Mouse (Mus musculus) mesoderm, embryonic 11.5 days (tissue): ENCODE results near the gene Gsta4.
A peak's percentile ranks its signal among the peaks of the same experiment; 100 is the strongest.
"Not testable (repeated sequence)": the region's sequence is repeated elsewhere in the genome, so short reads cannot be mapped to it uniquely, and the experiment has no call there.

Experiments
- DNase-seq: peaks from one replicate; pipeline ENCODE4 v3.0.0-alpha.2; 2012; ENCODE audit warnings: low read depth, low spot score

Gsta4 gene

DNA sequence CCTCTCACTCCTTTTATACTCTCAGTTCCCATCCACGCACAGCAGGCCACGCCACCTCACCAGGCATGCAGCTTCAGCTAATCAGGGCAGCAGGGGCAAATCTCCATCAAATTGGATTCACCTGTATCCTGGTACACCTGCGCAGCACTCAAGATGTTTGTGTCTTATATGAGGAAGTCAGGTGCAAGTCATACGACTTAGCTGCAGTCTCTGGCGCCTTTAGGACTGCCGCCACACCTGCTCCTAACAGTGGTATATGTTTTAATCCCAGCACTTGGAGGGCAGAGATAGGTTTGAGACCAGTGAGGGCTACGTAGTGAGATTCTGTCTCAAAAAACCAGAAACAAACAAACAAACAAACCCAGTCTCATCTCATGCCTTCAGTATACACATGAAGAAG is at the start of gene Gsta4:
TSS of gene Gsta4 (plus strand) at position 301 of the 400 bp plus-strand sequence.
- DNase-seq: not testable (repeated sequence)

DNA sequence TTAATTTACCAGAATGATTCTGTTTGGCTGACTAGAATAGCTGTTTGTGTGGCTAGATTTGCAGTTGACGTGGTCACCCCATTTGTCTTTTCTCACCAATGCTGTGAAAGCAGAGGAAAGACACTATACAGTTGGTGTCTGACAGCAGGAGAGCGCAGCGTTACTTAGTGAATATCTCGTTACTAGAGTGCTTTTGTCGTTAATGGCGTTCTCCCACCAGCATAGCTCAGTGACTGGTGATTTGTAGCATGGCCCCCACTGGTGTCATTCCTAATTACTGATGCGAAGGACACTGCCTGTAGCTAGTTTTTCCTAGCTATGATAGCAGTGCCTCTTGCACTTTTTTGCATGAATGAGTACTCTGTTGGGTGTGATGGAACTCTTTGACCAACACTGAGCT is 46.9 kb upstream of the Gsta4 start:
- no peak for DNase-seq

DNA sequence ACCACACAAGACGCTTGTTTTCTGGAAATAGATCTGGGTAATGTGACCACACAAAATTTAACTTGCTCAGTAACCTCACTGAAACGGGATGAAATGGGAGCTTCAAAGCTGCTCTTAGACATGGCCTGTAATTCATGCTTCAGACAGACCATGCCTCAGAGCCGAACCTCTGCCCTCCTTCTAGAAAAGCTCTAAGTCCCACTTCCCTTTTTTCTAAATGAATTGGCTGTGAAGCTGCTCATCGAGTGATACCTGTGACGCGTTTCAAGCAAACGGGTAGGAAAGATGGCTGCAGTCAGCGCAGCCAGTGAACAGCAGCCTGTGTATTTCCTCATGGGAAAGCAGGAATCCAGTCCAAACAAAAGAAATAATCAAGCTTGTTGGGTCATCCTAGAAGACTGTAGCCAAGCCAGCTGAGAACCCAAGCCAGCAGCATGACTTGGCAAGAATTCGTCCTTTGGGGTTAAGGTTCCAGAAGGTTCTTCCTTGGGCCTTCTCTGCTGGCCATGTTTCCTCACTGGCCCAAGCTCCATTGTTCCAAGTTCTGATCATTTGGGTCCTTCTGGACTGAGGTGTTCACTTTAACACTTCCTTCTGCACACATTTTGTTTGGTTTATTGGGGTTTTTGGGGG is 44.4 kb upstream of the Gsta4 start:
- no peak for DNase-seq

DNA sequence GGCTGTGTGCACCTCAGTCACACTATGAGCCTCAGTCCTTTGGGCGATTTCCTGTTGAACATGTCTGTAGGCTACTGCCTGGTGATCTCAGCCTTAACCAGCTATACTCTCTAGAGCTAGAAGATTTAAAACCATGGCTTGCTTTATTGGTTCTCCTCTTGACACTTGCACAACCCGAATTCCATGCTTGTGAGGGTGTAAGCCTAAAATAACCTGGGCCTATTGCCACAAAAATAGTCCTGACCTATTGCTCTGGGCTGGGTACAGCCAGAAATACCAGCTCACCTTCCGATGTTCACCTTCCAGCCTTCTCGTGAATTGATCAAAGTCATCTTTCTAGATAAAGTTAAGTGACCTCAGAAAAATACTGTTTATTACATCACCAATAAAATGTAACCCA is 43.1 kb upstream of the Gsta4 start:
- DNase-seq: no peak

DNA sequence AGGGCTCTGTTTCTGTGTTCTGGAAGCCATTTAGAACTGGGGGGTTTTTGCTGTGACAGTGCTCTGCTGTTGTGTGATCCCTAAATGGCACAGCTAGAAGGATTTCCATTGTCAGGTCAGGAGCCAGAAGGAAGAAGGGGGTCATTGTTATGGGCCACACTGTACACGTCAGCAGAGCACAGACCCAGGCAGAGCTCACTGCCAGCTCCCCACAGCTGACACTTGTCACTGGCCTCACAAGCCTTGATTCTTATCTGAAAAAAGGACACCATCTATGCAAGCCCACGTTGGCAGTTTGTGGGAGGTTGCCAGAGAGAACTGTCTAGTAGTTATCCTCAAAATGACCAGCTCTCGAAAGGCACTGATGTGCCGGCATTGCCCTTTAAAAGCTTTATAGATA is 36.5 kb upstream of the Gsta4 start:
- peak; percentile 12 for DNase-seq

DNA sequence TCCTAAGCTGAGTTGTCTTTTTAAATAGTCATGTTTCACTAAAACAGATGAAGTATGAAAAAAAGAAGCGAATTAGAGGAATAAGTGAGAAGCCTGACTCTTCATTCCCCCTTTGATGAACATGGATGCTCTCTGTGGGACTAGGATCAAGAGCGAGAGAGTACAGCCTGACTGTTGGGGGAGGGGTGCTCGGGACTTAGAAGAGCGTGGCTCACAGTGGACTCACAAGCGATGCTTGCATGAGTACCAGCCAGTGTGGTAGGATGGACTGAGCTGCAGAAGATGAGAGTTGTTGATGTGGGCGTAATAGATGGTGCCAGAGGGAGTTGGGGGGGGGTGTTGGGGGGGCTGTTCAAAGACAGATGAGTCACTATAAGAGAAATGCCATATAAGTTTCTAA is 35.9 kb upstream of the Gsta4 start:
- DNase-seq: no peak

DNA sequence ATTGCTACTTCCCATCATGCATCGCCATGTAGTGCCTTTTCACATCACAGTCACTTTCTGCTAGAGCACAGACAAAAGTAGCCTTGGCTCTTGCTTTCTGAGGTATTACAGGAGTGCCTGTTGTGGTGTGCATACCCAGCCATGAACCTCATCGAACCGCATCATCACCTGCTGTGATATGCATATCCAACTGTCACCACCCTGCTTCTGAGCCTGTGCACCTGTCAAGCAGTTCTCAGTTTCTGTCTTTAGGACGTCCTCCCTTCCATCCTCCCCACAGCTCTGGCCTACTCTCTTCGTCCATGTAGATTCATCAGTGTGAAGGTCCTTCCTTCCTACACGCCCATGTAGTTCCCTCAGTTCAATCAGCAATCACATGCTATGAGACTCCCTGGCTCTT is 34.4 kb upstream of the Gsta4 start:
- DNase-seq: no peak

DNA sequence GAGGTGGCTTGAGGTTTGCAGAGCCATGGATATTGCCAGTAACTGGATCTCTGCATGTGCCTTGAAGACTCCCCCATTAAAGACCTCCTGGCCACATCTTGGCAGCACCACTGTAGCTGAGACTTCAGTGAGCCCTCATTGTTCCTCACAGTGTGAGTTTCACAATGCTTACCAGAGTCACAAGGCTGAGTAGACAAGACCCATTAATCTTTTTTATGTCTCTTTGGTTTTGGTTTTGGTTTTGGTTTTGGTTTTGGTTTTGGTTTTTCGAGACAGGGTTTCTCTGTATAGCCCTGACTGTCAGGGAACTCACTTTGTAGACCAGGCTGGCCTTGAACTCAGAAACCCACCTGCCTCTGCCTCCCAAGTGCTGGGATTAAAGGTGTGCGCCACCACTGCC is 32.8 kb upstream of the Gsta4 start:
- DNase-seq: not testable (repeated sequence)

DNA sequence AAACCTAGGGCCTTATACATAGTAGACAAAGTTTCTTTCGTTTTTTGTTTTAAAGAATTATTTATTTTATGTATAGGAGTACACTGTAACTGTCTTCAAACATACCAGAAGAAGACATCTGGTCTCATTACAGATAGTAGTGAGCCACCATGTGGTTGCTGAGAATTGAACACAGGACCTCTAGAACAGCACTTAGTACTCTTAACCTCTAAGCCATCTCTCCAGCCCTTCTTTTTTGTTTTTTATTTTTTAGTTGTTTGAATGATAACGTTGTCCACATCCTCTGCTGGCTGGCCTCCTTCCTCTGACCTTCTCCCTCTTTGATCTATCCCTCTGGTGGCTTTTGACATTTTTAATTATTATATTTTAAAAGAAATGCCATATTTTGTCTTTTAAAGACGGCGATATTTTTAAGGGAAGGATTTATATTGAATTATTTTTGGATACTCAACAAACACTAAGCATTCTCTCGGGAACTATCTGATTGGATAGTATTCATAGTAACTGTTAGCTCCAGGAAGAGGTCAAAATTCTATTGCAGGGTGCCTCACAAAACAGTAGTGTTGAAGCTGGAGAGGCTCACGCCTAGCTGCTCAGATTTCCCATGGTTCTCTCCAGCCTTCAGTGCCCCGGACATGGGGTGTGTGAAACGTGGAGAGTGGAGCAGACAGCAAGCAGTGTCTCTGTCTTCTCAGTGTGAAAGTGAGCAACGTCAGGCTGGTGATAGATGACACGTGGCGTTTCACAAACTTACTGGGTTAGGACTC is 28.2 kb upstream of the Gsta4 start:
- DNase-seq: no peak

DNA sequence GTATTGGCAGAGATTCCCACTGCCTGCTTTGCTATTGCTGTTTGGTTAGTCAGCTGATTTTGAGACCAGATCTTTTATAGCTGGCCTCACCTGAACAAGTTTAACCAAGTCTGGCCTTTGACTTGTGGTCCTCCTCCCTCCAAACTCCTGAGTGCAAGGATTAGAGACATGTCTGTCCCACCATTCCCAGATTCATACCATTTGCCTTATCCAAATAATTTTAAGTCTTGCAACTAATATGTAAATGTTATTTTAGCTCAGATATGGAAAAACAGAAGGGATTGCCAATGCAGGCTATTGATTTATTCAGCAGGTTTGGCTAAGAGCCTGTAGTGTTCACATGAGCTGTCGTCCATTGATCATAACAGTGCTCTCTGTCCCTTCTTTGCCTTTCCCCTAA is 25.4 kb upstream of the Gsta4 start:
- no peak for DNase-seq

DNA sequence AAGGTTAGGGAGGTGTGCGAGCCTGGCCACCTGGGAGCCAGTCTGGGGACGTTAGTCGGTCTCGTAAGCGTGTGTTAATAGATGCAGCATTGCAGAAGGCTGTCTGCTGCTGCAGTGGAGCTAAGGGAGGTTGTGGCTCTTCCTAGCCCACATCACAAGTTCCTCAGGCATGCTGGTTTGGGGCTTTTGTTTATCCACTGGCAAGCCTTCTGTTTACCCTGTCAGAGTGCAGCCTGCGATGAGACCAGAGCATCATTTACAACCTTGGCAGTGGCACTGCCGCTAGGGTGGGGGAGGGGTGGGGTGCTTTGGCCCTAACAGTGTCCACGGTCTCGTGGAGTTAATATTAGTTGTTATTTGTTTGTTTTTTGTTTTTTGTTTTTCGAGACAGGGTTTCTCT is 19.3 kb upstream of the Gsta4 start:
- DNase-seq: no peak

DNA sequence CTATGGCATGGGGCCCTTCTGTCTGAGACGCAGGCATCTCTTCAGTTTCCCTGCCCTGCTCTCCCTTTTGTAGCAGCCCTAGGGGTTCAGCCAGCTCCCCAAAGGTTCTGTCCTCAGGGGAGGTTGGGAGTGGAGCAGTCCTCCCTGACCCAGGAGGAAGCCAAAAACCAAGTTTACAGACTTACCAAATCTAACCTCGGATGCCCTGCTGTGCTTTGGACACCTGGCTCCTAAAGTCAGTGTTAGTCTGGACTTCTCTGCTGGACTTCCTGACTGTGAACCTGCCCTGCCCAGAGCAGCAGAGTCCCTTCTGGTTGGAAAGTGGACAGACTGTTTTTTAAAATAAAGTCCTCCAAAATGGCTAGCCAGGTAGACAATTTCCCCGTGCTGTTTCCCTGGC is 17.8 kb upstream of the Gsta4 start:
- no peak for DNase-seq

DNA sequence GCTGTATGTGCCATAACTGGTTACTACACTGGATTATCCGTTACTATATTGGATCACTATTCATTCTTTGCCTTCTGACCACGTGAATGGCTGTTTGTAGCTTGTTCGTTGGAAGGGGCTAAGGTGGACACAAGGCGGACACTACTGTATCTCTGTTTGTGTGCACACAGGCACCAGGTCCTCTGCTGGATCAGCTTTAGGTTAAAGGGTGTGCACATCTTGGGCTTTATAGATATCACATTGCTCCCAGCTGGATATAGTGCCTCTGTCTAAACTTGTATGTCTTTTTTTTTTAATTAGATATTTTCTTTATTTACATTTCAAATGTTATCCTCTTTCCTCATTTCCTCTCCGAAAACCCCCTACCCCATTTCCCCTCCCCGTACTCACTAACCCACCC is 17.1 kb upstream of the Gsta4 start:
- no peak for DNase-seq

DNA sequence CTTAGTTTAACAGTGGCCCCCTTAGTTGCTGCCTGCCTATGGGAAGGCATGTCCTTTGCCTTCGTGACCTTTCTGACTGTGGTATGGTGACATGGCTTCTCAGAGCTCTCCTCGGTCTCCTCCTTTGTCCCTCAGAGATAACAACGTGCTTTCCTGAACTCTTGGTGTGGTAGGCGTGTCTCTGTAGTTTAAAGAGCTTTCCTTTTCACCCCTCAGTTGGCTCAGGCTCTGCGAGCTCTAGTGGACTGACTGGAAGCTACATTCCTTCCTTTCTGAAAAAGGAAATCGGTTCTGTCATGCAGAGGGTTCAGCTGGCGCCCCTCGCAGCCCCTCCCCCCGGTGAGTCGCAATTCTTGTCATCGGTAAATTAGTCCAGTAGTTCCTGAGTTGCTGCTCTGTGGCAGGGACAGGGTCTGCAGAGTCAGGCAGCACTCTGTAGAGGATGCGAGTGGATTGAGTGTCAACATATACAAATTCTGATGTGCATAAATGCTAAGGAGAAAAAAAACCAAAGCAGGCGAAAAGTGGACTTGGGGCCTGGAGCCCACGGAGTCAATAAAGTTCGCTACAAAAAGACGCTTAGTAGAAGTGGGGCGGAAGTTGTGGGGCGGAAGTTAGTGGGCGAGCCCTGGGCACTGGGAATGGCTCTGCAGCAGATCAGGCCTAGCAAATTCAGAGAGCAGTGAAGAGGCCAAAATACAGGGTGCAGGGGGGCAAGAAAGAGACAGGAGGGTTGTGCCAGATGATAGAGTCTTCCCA is 15.7 kb upstream of the Gsta4 start:
- no peak for DNase-seq

DNA sequence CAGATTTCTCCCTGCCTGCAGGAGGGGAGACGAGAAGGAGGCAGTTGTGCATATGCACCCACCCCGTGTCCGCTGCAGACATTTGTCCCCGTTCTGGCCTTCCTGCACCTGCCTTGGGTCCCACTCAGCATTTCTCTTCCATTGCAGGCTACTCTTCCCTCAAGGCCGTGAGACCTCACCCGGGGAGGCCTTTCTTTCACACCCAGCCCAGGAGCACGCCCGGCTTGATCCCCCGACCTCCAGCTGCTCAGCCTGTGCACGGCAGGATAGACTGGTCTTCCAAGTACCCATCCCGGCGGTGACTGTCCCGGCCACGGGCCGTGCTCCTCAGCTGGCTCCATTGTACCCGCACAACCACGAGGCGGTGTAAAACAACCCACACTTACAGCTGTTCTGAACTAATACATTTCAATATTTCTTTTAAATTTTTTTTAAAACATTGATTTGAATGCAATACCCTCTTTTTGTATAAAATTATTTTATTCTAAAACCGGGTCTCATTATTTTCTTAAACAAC is 15.1 kb upstream of the Gsta4 start:
- no peak for DNase-seq

DNA sequence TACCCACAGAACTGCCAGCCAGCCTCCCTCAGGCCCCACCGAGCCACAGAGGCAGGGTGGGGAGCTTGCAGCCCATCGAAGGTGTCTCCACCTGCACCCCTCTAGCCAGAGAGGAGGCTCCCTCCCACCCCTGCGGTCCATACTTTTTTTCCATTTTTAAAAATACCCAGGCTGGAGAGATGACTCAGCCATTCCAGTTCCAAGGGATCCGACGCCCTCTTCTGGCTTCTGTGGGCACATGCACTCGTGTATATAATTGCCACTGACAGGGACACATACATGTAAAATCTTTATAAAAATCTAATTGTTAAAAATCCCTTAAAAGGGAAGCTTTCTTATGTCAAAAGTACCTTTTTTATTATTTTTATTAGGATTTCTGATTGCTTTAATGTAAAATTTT is 13.7 kb upstream of the Gsta4 start:
- no peak for DNase-seq

DNA sequence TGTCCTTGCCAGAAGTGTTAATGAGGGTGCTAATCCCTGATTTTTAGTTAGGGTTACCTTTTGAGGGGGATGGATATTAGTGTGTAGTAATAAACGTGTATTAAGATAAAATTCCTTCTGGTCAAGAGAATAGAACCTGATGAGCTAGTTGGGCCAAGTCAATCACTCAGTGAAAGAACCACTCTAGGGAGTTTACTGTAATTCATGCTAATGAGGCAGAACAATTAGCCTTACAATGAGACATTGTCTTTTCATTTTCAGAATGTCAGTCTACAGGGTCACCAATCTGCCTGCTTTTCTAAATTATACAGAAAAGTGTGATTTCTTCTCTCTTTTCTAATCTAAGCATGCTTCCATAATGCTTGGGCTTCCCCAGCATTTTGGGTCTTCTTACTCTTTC is 8.6 kb upstream of the Gsta4 start:
- no peak for DNase-seq

DNA sequence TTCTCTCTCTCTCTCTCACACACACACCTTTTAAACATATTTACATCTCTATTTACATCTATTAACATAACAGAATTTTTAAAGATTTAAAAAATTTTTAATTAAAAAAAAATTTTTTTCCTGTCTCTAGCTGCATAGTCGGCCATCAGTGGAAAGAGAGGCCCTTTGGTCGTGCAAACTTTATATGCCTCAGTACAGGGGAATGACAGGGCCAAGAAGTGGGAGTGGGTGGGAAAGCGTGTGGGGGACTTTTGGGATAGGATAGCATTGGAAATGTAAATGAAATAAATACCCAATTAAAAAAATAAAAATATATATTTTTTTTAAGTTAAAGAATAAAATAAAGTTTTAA is 7.7 kb upstream of the Gsta4 start:
- DNase-seq: not testable (repeated sequence)

DNA sequence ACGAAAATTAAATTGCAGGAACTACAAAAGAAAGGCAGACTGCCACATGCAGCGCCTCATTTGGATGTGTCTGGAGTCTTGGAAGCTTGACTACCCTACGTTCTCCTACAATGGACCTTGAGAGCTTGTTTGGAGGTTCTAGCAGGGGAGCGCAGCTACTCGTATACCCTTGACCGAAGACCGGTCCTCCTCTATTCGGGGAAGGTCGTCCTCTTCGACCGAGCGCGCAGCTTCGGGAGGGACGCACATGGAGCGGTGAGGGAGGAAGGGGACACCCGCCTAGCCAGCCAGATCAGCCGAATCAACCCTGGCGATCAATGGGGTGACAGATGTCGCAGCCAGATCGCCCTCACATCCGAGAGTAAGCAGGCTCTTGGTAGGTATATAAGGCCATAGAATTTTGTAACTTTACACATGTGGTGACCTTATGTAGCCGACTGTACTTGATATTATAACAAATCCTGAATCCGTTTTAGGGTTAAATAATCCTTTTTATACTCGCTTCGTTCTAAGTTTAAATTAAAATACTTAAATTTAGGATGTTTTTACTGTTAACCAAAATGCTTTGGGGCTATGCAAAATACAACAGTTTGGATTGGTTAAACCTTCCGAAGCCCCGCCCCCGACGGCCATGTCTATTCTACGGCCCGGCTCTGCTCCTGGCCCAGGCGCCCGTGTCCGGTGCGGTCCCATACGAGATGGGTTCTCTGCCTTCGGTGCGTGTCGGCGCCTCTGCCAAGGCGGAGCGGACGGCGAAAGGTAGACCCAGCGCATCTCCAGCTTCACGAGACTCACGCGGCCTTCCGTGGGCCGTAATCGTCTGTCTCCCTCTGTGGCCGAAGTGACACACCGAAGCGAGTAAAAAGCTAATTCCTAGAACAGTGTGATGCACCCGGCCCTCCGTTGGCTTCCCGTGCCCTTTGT is 7.0 kb upstream of the Gsta4 start:
- peak; percentile 94 for DNase-seq

DNA sequence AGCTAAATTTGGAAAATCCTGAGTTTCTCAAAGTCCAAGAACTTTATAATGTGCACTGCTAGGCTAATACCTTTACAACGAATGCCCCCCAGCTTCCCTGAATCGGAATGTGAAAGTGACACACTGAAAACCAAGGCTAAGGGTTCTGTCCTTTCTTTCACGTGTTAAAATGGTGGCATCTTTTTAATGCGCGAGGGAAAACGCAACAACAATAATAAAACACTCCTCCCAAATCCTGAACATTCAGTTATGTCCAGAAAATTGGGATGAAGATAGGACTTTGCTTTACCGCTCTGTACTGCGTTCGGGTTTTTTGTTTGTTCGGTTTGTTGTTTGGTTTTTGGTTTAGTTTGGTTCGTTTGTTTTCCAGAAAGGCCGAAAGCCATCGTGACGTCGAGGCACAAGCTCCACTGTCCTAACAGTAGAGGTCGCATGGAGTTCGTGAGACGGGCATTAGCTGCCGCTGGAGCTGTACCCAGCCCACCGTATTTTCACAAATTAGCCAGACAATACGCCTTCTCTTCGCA is 6.3 kb upstream of the Gsta4 start:
- peak; percentile 83 for DNase-seq

DNA sequence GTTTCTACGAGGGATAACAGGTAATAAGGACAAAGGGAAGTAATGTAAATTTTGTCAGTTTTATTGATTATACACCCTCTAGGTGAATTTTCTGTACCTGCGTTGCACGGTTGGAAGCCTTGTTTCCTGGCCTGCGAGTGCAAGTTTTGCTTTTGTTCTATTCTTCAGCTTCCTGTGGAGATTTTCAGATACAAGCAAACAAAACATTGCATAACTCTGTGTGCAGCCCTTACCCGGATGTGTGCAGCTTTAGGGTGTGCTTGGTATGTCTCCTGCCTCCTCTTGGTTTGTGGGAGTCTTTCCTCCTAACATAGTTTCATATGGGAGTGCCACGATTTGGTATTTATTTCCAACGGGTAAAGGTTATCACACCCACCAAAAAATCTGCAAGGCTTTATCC is 5.7 kb upstream of the Gsta4 start:
- DNase-seq: no peak
